10 mouse cellular contexts compared by ENCODE assay signal in genomic region chr7:123218620-123219019, GRCm38 (mm10). TPM values are rescaled to one million over a fixed set of nuclear protein-coding genes. Genes with fewer than 3 reads are reported as not detected.
DNase-seq lines count a peak whose midpoint lies in the region; ATAC-seq and TF ChIP-seq lines count a peak whose summit lies in the region.
"Had no signal": no experiment of that assay in that cellular context is flagged by ENCODE, and none has a peak within 500 bp of the region (broad histone marks: within the 10 kb centered on the region; RNA-seq: fewer than 3 reads in every experiment).

No protein-coding gene starts in this region.

- H3K36me3 ChIP-seq in kidney, adult 2 months (ENCODE audit: control insufficient read depth, insufficient read depth, low read length), result no peaks in the 10 kb centered on the region
- no peaks in the 10 kb centered on the region for H3K36me3 ChIP-seq in midbrain, embryonic 16.5 days (ENCODE audit: control insufficient read depth, insufficient read depth, low read length)
- H3K36me3 ChIP-seq in liver, embryonic 11.5 days (ENCODE audit: control insufficient read depth, insufficient read depth, low read length), result no peaks in the 10 kb centered on the region
- H3K36me3 ChIP-seq: neural tube, embryonic 12.5 days; stomach, embryonic 15.5 days had no signal

- peaks cover 18% of the 10 kb centered on the region for H3K4me1 ChIP-seq in kidney, adult 2 months (ENCODE audit: control insufficient read depth, insufficient read depth, low read length)
- peaks cover 2% of the 10 kb centered on the region; the same call in 1 of the 2 replicates for H3K4me1 ChIP-seq in cortical plate, adult 2 months (ENCODE audit: control insufficient read depth, insufficient read depth, low read length)
- no peaks in the 10 kb centered on the region for H3K4me1 ChIP-seq in midbrain, embryonic 16.5 days (ENCODE audit: control insufficient read depth, insufficient read depth, low read length)
- H3K4me1 ChIP-seq in liver, embryonic 11.5 days (replicated peaks; ENCODE audit: control insufficient read depth, insufficient read depth, low read length), result no peaks in the 10 kb centered on the region; the same call in 1 of the 2 replicates

- no peak overlapping the region for H3K27ac ChIP-seq in kidney, adult 2 months (ENCODE audit: insufficient read depth, low read depth, low read length)
- H3K27ac ChIP-seq in cortical plate, adult 2 months (ENCODE audit: insufficient read depth, low read length), result peak overlapping the region; percentile 94
- H3K27ac ChIP-seq in midbrain, embryonic 16.5 days (ENCODE audit: low read length), result peak overlapping the region; percentile 49; the same call in 1 of the 2 replicates
- H3K27ac ChIP-seq in liver, embryonic 11.5 days (ENCODE audit: low read depth, low read length), result no peak overlapping the region
- H3K27ac ChIP-seq: neural tube, embryonic 12.5 days; stomach, embryonic 15.5 days had no signal

- no peak for TF ChIP-seq CTCF in kidney, adult 2 months (conservative IDR thresholded peaks at IDR 0.05; ENCODE audit: insufficient read depth, insufficient read length, low read depth, low read length)
- TF ChIP-seq CTCF in cortical plate, adult 2 months (IDR thresholded peaks at IDR 0.05; ENCODE audit: extremely low read depth, insufficient read depth, low read length), result no peak

- no peaks in the 10 kb centered on the region for H3K9me3 ChIP-seq in midbrain, embryonic 16.5 days (replicated peaks; ENCODE audit: control insufficient read depth, low read length, poor library complexity, severe bottlenecking)
- H3K9me3 ChIP-seq in liver, embryonic 11.5 days (ENCODE audit: control insufficient read depth, low read length), result no peaks in the 10 kb centered on the region
- H3K9me3 ChIP-seq: neural tube, embryonic 12.5 days; stomach, embryonic 15.5 days had no signal

- no peak overlapping the region for H3K9ac ChIP-seq in midbrain, embryonic 16.5 days (ENCODE audit: low read depth, low read length)
- no peak overlapping the region for H3K9ac ChIP-seq in liver, embryonic 11.5 days (ENCODE audit: low read depth, low read length)
- H3K9ac ChIP-seq: lung, embryonic 14.5 days; neural tube, embryonic 12.5 days; stomach, embryonic 15.5 days had no signal

- no peak overlapping the region for H3K4me3 ChIP-seq in kidney, adult 2 months (ENCODE audit: insufficient read depth, low read depth, low read length)
- H3K4me3 ChIP-seq in cortical plate, adult 2 months (ENCODE audit: insufficient read depth, low read length), result no peak overlapping the region
- H3K4me3 ChIP-seq in midbrain, embryonic 16.5 days (ENCODE audit: low read depth, low read length), result no peak overlapping the region
- no peak overlapping the region for H3K4me3 ChIP-seq in liver, embryonic 11.5 days (ENCODE audit: low read depth, low read length)
- H3K4me3 ChIP-seq: neural tube, embryonic 12.5 days; stomach, embryonic 15.5 days had no signal

- H3K4me2 ChIP-seq in midbrain, embryonic 16.5 days (ENCODE audit: low read length), result no peak overlapping the region
- H3K4me2 ChIP-seq in liver, embryonic 11.5 days, result no peak overlapping the region
- H3K4me2 ChIP-seq: lung, embryonic 14.5 days; neural tube, embryonic 12.5 days; stomach, embryonic 15.5 days had no signal

- 48% methylated on average over 6 of the region's 6 CpGs for WGBS in kidney, adult 2 months
- WGBS in midbrain, embryonic 16.5 days, result 14% methylated on average over 6 of the region's 6 CpGs
- WGBS in liver, embryonic 11.5 days, result 65% methylated on average over 6 of the region's 6 CpGs

- DNase-seq in kidney, adult 2 months, result peak; percentile 31
- no peak for DNase-seq in kidney, postnatal 25 days
- DNase-seq in layer of hippocampus, adult 9-11 months, result peak; percentile 75
- DNase-seq in urinary bladder, postnatal 36 days (ENCODE audit: low spot score in 2 of 2), result no peak
- DNase-seq in liver, embryonic 11.5 days (ENCODE audit: low spot score), result no peak
- DNase-seq: lung, embryonic 14.5 days had no signal

- TF ChIP-seq POLR2A in kidney, adult 2 months (IDR thresholded peaks at IDR 0.05; ENCODE audit: low read depth, low read length), result no peak
- no peak for TF ChIP-seq POLR2A in cortical plate, adult 2 months (IDR thresholded peaks at IDR 0.05; ENCODE audit: extremely low read depth, insufficient read depth, low read length)

- no peaks in the 10 kb centered on the region for H3K27me3 ChIP-seq in kidney, adult 2 months (replicated peaks; ENCODE audit: control insufficient read depth, insufficient read depth, low read length)
- H3K27me3 ChIP-seq in midbrain, embryonic 16.5 days (ENCODE audit: control insufficient read depth, insufficient read depth, low read depth, low read length), result no peaks in the 10 kb centered on the region
- H3K27me3 ChIP-seq in liver, embryonic 11.5 days (replicated peaks; ENCODE audit: control insufficient read depth, insufficient read depth, low read length), result no peaks in the 10 kb centered on the region
- H3K27me3 ChIP-seq: neural tube, embryonic 12.5 days; stomach, embryonic 15.5 days had no signal

- ATAC-seq in midbrain, embryonic 16.5 days, result peak; percentile 70
- no peak for ATAC-seq in liver, embryonic 11.5 days (replicated peaks; ENCODE audit: low FRiP score)

RNA-seq across cellular contexts. Expression of gene Slc5a11, which starts 4.0 kb away (rescaled TPM):
- 107 and 133 TPM in 2 replicates for polyA plus RNA-seq in kidney, adult 2 months (2012; rRNA removed)
- 0.50 and 0.70 TPM in 2 replicates for polyA plus RNA-seq in cortical plate, adult 2 months (2012; rRNA removed)
- polyA plus RNA-seq in midbrain, embryonic 16.5 days (2015; fragmentation: Nextera tagmentation; extraction: Ambion mirVana), result 0.30 and 0.45 TPM in 2 replicates
- polyA plus RNA-seq in liver, embryonic 11.5 days (2014; fragmentation: Nextera tagmentation; extraction: Ambion mirVana), result 0.35 and 1.9 TPM in 2 replicates

Comparison
In these comparisons a context has a peak if more than half of its experiments do, and no peak if none do; other contexts are left out.
1. DNase-seq: peak in kidney, adult 2 months (single experiment) and layer of hippocampus, adult 9-11 months (single experiment); none in kidney, postnatal 25 days (0 of 2), urinary bladder, postnatal 36 days (0 of 2) and liver, embryonic 11.5 days (single experiment).
2. H3K27ac ChIP-seq: peak in cortical plate, adult 2 months (single experiment) and midbrain, embryonic 16.5 days (single experiment); none in kidney, adult 2 months (single experiment) and liver, embryonic 11.5 days (single experiment).
3. RNA of gene Slc5a11, which starts 4.0 kb away (polyA plus RNA-seq): 107 to 133 TPM in kidney, adult 2 months; 0.35 to 1.9 TPM in liver, embryonic 11.5 days, 0.50 to 0.70 TPM in cortical plate, adult 2 months and 0.30 to 0.45 TPM in midbrain, embryonic 16.5 days; every median in the first group is over 10 times any median in the second.